In genomic region chr4:83526270-83526987, GRCm38 (mm10) we compare ENCODE assay signal across 8 mouse cellular contexts. TPM values are rescaled to one million over a fixed set of nuclear protein-coding genes. Genes with fewer than 3 reads are reported as not detected.
DNase-seq lines count a peak whose midpoint lies in the region; ATAC-seq lines count a peak whose summit lies in the region.

No protein-coding gene starts in this region.

- H3K4me3 ChIP-seq in neural tube, embryonic 11.5 days (ENCODE audit: low read depth, low read length) = peak overlapping the region; percentile 59
- peak overlapping the region; percentile 68 for H3K4me3 ChIP-seq in heart, embryonic 10.5 days
- H3K4me3 ChIP-seq in midbrain, embryonic 15.5 days = peak overlapping the region; percentile 64

- no peak for ATAC-seq in neural tube, embryonic 11.5 days (ENCODE audit: insufficient read depth, low FRiP score, low TSS enrichment)
- ATAC-seq in midbrain, embryonic 15.5 days (replicated peaks) = no peak

- H3K9ac ChIP-seq in neural tube, embryonic 11.5 days (ENCODE audit: low read length) = no peak overlapping the region
- no peak overlapping the region; the same call in 1 of the 2 replicates for H3K9ac ChIP-seq in midbrain, embryonic 15.5 days

- no peaks in the 10 kb centered on the region for H3K27me3 ChIP-seq in neural tube, embryonic 11.5 days (ENCODE audit: control insufficient read depth, insufficient read depth, low read length)
- H3K27me3 ChIP-seq in heart, embryonic 10.5 days (ENCODE audit: insufficient read depth, poor library complexity, severe bottlenecking) = no peaks in the 10 kb centered on the region
- no peaks in the 10 kb centered on the region for H3K27me3 ChIP-seq in midbrain, embryonic 15.5 days (replicated peaks)

- 5% methylated on average over 13 of the region's 13 CpGs for WGBS in neural tube, embryonic 11.5 days
- 13% methylated on average over 13 of the region's 13 CpGs for WGBS in heart, embryonic 10.5 days
- WGBS in midbrain, embryonic 15.5 days = 6% methylated on average over 13 of the region's 13 CpGs

- H3K4me2 ChIP-seq in neural tube, embryonic 11.5 days (ENCODE audit: low read depth) = peak overlapping the region; percentile 69
- H3K4me2 ChIP-seq in midbrain, embryonic 15.5 days = peak overlapping the region; percentile 84

- H3K27ac ChIP-seq in neural tube, embryonic 11.5 days (ENCODE audit: low read depth, low read length) = no peak overlapping the region
- H3K27ac ChIP-seq in heart, embryonic 10.5 days = no peak overlapping the region; the same call in 1 of the 2 replicates
- H3K27ac ChIP-seq in midbrain, embryonic 15.5 days = no peak overlapping the region

- no peaks in the 10 kb centered on the region for H3K36me3 ChIP-seq in neural tube, embryonic 11.5 days (ENCODE audit: control insufficient read depth, insufficient read depth, low read length)
- peaks cover 2% of the 10 kb centered on the region; the same call in 1 of the 2 replicates for H3K36me3 ChIP-seq in heart, embryonic 10.5 days
- no peaks in the 10 kb centered on the region for H3K36me3 ChIP-seq in midbrain, embryonic 15.5 days (replicated peaks)

- DNase-seq in neural tube, embryonic 11.5 days (ENCODE audit: low spot score) = no peak
- DNase-seq in neural tube, embryonic 10.5 days (ENCODE audit: extremely low spot score, low spot score) = no peak
- DNase-seq in heart, embryonic 10.5 days (ENCODE audit: low spot score) = peak; percentile 73
- peak; percentile 20 to 25 for DNase-seq in kidney, postnatal 36 days
- DNase-seq in gastrocnemius, adult 8-10 months (ENCODE audit: low spot score in 2 of 2) = no peak
- DNase-seq in left cerebral cortex, adult 8-10 months (ENCODE audit: low spot score in 2 of 2) = no peak
- DNase-seq in left cerebral cortex, adult 9 months (ENCODE audit: low spot score in 2 of 2) = no peak

- no peaks in the 10 kb centered on the region for H3K9me3 ChIP-seq in neural tube, embryonic 11.5 days (ENCODE audit: control insufficient read depth, low read length)
- H3K9me3 ChIP-seq in heart, embryonic 10.5 days = no peaks in the 10 kb centered on the region
- H3K9me3 ChIP-seq in midbrain, embryonic 15.5 days = no peaks in the 10 kb centered on the region

- peaks cover 11% of the 10 kb centered on the region for H3K4me1 ChIP-seq in neural tube, embryonic 11.5 days (ENCODE audit: control insufficient read depth, insufficient read depth, low read length)
- peaks cover 9% of the 10 kb centered on the region; the same call in 1 of the 2 replicates for H3K4me1 ChIP-seq in heart, embryonic 10.5 days
- H3K4me1 ChIP-seq in midbrain, embryonic 15.5 days = peaks cover 21% of the 10 kb centered on the region

RNA-seq across cellular contexts. Expression of gene Ccdc171, which starts 1.1 kb away (rescaled TPM):
- 3.9 and 4.0 TPM in 2 replicates for polyA plus RNA-seq in neural tube, embryonic 11.5 days (2014; fragmentation: Nextera tagmentation; extraction: Ambion mirVana)
- 3.3 and 4.0 TPM in 2 replicates for polyA plus RNA-seq in heart, embryonic 10.5 days (2016; fragmentation: Nextera tagmentation; extraction: Ambion mirVana)
- polyA plus RNA-seq in midbrain, embryonic 15.5 days (2015; fragmentation: Nextera tagmentation; extraction: Ambion mirVana) = 3.9 and 4.2 TPM in 2 replicates
- under 1 TPM; 0.29 to 0.61 (median 0.40) TPM for total RNA-seq in gastrocnemius, adult 8-10 months (2022)
- total RNA-seq in left cerebral cortex, adult 8-10 months (2022) = 1 to 10 TPM; 3.8 to 4.5 (median 3.8) TPM

RNA-seq across cellular contexts. Expression of gene Psip1, which starts 40.2 kb away (rescaled TPM):
- 348 and 360 TPM in 2 replicates for polyA plus RNA-seq in neural tube, embryonic 11.5 days (2014; fragmentation: Nextera tagmentation; extraction: Ambion mirVana)
- 96.6 and 148 TPM in 2 replicates for polyA plus RNA-seq in heart, embryonic 10.5 days (2016; fragmentation: Nextera tagmentation; extraction: Ambion mirVana)
- 253 and 273 TPM in 2 replicates for polyA plus RNA-seq in midbrain, embryonic 15.5 days (2015; fragmentation: Nextera tagmentation; extraction: Ambion mirVana)
- total RNA-seq in gastrocnemius, adult 8-10 months (2022) = 10 to 100 TPM; 13.3 to 16.7 (median 15.2) TPM
- 100 to 1,000 TPM; 206 to 215 (median 209) TPM for total RNA-seq in left cerebral cortex, adult 8-10 months (2022)

Comparison
In these comparisons a context has a peak if more than half of its experiments do, and no peak if none do; other contexts are left out.
1. DNase-seq: peak in heart, embryonic 10.5 days (single experiment) and kidney, postnatal 36 days (2 of 2); none in neural tube, embryonic 11.5 days (single experiment), neural tube, embryonic 10.5 days (single experiment), gastrocnemius, adult 8-10 months (0 of 2), left cerebral cortex, adult 8-10 months (0 of 2) and left cerebral cortex, adult 9 months (0 of 2).
2. Peak in every context shown above with its lines, with median percentiles within 50 percentile points of each other: H3K4me3 ChIP-seq.